Mouse (Mus musculus): ENCODE results near the gene Ap2a2.

The Ap2a2 gene

GRCm38 (mm10) chr7:141561682-141562391, at the start of gene Ap2a2:
Ap2a2 (plus strand) TSS chr7:141562173.
- DNase-seq (ENCODE audit: low spot score) = peak; percentile 98

DNA sequence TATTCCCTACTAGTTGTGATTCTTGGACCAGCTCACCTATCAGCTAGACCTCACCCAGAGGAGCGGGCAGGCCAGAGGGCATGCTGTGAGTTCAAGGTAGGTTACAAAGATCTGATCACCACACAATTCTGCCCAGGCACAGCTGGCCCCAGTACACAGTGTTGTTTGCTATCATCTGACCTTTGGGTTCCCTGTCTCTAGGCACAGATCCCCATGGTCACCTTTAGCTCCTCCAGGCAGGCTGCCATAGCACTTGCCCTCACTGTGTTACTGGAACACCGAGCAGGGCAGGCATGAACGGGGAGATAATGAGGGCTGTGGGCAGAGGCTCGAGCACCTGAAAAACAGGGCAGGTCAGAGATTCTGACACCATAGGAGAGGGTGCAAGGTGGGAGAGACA, 44.3 kb upstream of the Ap2a2 start:
- DNase-seq (ENCODE audit: low spot score) = no peak

DNA sequence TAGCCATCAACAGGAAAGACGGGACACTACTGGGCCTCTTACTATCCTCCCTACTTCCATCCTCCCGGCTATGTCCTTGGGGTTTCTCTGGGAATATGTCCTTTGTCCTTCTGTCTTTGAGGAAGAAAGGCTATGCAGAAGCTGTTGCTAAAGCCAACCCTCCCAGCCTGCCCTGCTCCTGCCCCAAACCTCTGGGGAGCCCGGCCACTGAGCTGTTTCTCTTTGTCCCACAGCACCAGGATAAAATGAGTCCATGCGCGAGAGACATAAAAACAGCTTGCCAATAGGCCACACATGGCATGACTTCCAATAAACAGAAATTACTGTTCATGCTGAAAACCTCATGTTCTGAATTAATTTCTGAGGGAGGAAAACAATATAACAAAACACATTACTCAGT, 43.7 kb upstream of the Ap2a2 start:
- no peak for DNase-seq (ENCODE audit: low spot score)

DNA sequence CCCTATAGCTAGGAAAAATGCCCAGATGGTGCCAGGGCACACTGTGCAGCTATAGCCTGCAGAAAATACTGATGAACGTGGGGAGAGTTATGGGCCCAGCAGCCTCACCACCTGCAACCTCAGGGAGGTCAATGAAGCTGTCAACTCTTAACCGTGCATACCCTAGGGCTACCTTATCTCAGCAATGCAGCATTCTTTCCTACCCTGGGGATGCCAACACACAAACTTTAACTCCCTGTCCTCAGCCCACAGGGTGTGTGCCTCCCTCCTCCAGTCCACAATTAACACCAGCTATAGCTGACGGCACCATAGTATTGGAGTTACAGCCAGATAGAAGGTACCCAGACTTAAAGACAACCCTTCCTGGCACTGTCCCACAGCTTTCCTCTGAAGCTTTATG, 43.0 kb upstream of the Ap2a2 start:
- no peak for DNase-seq (ENCODE audit: low spot score)

DNA sequence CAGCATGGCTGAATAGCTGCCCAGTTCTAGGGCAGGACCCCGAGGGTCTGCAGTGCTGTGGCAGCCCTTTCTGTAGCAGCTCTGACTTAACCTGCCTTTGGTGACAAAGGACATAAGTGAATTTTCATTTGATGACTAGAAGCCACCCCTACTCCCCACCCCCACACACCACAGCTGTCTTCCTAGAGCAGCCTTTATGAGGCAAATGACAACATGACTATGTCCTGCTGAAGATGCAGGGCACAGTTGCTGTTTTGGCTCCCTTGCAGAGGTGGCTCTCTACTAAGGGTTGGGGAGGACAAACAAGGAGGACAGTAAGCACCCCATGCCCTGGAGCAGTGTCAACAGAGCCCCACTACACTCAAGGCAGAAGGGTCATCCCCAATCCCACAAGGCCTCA, 42.2 kb upstream of the Ap2a2 start:
- no peak for DNase-seq (ENCODE audit: low spot score)

DNA sequence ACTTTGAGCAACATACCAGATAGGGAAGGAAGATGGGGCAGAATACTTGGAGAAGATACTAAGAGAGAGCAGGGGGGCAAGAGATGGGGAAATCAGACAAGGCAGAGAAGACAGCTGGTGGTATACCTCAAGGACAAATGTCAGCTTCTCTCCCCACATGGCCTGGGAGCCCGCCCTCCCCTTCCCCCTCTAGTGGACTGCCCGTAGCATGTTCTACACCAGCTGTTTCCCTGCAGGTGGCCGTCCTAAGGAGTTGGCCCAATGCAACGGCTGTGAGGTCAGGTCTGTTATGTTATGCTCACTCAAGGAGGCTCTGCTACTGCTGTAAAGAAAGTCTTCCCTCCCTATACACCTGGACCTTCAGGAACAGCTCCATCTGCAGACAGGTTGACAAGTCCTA, 39.0 kb upstream of the Ap2a2 start:
- DNase-seq (ENCODE audit: low spot score) = no peak

DNA sequence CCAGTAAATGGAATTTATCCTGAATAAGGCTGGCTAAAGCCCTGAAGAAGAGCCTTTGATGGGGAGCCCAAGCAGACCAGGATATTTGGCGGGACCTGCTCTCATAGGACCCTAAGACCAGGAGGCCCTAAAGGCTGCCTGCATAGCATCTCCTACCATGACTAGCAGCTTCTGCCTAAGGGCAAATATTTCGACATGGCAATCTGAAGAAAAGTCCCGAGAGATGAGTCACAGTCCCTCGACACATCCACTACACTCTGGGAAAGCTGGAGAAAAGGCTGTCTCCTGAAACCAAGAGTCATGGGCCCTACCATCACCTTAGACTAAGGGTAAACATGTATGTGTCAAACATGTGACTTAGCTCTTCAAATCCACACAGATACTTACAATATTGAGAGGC, 37.7 kb upstream of the Ap2a2 start:
- DNase-seq (ENCODE audit: low spot score) = no peak

- DNase-seq (ENCODE audit: low spot score) = peak; percentile 86
Observed at GRCm38 (mm10) chr7:141524760-141525579, 37.0 kb upstream of the Ap2a2 start.

DNA sequence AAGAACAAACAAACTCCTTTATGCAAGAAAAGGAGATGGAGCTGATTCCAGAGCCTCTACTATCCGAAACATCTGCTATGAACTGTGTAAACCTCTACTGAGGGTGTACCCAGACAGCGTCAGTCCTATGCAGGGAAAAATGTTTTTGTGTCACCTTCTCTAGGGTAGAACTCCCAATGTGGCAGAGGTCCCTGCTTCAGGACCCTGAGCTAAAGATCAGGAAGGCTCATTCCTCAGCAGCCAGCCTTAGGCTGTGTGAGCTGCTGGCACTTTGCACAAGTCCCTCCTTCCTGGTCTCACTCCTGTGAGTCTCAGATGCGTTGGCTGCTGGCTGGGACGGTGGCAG, 36.4 kb upstream of the Ap2a2 start:
- DNase-seq (ENCODE audit: low spot score) = no peak

- DNase-seq (ENCODE audit: low spot score) = no peak
Observed at GRCm38 (mm10) chr7:141535570-141535969, 26.4 kb upstream of the Ap2a2 start.

DNA sequence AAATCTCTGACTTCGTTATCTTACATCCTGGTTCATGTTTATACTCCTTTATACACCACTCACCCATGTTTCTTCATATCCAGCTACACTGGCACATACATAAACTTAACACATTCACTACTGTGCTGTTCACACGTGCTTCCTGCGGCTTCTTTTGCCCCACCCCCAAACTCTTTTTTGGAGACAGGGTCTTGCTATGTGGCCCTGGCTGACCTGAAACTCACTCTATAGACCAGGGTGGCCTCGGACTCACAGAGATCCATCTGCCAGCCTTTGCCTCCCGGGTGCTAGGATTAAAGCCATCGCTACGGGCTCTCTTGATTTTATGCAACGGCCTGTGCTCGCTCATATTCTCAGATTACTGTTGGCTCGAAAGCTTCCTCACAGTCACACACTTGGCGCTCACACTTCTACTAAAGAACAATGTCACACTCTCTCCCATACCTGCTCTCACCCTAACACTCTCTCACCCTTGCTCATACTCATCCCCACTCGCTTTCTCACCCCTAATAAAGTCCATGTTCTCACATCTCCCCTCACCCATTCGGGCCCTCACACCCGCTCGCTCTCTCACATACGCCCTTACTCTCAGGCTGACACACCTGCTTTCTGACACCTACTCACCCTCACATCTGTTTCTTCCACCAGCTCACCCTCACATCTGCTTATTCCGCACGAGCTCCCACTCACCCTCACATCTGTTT, 23.0 kb upstream of the Ap2a2 start:
- DNase-seq (ENCODE audit: low spot score) = peak; percentile 8

- peak; percentile 100 for DNase-seq (ENCODE audit: low spot score)
Observed at GRCm38 (mm10) chr7:141539556-141540311, 22.2 kb upstream of the Ap2a2 start, which contains the start of gene Chid1. Chid1 (minus strand) TSS chr7:141539857.

DNA sequence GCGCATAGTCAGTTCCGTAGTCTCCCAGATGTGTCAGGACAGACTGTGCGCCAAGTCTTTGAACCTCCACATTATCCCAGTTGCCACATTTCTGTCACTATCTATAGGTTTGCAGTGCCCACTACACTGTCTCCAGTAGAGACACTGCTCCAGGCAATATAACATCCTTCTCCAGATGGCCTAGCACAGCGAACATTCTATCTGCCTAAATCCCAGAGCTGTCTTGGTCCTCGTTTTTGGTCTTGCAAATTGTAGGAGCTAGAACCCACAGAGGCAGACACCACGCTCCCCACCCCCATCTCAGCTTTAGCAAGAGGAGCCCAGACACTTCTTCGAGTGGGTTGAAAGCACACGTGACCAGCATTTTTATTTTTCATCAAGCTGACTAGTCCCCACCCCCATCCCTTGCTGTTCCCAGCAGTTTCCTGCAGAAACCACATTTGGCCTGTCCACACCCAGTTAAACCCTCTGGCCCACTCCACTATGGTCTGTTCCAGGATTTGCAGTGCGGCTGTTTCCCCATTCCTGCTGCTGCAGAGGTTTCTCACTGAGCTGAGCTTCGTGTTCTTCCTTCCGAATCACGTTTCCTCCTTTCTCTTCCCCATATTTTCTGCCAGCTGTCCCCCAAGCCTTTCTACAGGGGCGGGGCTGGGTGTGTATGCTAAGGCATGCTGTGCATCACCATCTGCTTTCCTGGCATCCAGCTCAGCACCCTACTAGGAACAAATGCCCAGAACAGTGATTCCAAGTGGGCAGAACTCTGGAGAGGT, 21.5 kb upstream of the Ap2a2 start:
- DNase-seq (ENCODE audit: low spot score) = peak; percentile 7

DNA sequence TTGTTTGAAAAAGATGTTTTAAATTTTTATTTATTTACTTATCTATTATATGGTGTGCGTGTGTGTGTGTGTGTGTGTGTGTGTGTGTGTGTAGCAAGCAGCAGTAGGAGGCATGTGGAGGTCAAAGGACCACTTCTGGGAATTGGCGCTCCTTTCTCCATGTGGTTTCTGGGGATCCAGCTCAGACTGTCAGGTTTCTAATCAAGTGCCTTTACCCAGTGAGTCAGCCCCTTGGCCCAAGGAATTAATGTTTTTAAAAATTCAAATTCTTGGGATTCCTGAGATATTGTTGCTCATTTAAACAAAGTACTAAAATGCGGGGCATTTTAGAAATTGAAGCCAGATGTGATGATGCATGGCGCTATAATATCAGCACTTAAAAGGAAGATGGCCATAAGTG, 20.3 kb upstream of the Ap2a2 start:
- DNase-seq (ENCODE audit: low spot score) = no peak

GRCm38 (mm10) chr7:141542588-141542987, 19.4 kb upstream of the Ap2a2 start:
- no peak for DNase-seq (ENCODE audit: low spot score)

DNA sequence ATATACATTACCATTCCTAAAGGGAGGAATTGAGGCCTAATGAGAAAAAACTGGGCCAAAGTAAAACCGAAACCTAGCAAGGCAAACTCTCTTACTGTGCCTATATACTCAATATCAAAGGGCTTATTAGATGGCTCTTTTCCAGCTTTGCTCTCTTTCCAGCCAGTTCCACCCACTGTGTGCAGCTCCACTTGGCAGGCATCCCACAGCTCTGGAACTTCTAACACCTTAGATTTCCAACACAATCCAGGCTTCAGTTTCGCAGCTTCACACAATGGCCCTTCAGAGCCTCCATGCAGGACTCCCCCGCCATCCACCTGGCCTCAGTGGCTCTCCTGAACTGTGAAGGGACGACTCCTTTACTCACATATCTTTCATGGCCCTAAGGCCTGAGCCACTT, 17.3 kb upstream of the Ap2a2 start:
- DNase-seq (ENCODE audit: low spot score) = no peak

- no peak for DNase-seq (ENCODE audit: low spot score)
Observed at GRCm38 (mm10) chr7:141549432-141550061, 12.4 kb upstream of the Ap2a2 start.

GRCm38 (mm10) chr7:141550464-141550863, 11.5 kb upstream of the Ap2a2 start:
- DNase-seq (ENCODE audit: low spot score) = no peak

GRCm38 (mm10) chr7:141558329-141558776, 3.6 kb upstream of the Ap2a2 start:
- DNase-seq (ENCODE audit: low spot score) = no peak

- no peak for DNase-seq (ENCODE audit: low spot score)
Observed at GRCm38 (mm10) chr7:141558946-141559345, 3.0 kb upstream of the Ap2a2 start.

Measured in embryo, embryonic 10.5 days (tissue).